ENCODE assay signal across 27 mouse cellular contexts in the genomic region with DNA sequence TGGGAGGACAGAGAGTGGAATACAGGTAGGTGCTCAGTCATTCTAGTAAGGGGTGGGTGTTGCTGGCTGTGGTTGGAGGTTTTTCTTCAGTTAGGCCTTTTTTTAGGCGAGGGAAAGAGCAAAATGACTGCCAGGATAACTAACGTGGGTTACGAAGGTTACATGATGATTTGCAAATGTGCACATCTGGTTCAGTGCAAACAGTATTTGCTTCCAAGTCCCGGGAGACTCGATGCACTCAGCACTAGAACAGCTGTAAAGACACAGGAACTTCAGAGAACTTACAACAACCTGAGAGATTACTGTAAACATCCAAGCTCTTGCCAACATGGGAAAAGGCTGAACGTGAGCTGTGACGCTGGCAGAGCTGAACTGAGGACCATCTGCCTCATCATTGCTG.
A peak's percentile ranks its signal among the peaks of the same experiment; 100 is the strongest.
DNase-seq lines count a peak whose midpoint lies in the region; ATAC-seq and TF ChIP-seq lines count a peak whose summit lies in the region.
"Had no signal": no experiment of that assay in that cellular context is flagged by ENCODE, and none has a peak within 500 bp of the region (broad histone marks: within the 10 kb centered on the region; RNA-seq: fewer than 3 reads in every experiment).

No protein-coding gene starts in this region.

- intact Hi-C loops in left cerebral cortex, adult 2 months (cut with DNase I) = no loop called here
- intact Hi-C loops in left cerebral cortex, postnatal 10 days (cut with DNase I) = loop anchor here (5.0 kb wide), 1 partner anchor 114 kb away; no protein-coding TSS in a partner anchor

- H3K27ac ChIP-seq in left cerebral cortex, adult 2 months = peak overlapping the region; percentile 64
- peak overlapping the region; percentile 6; the same call in 1 of the 2 replicates for H3K27ac ChIP-seq in cortical plate, adult 2 months (ENCODE audit: insufficient read depth, low read length)
- H3K27ac ChIP-seq: embryonic facial prominence, embryonic 12.5 days; forebrain, embryonic 10.5 days; heart, adult 2 months; heart, embryonic 13.5 days; kidney, postnatal 0 days; liver, embryonic 12.5 days had no signal

- no peak for TF ChIP-seq POLR2A in cortical plate, adult 2 months (IDR thresholded peaks at IDR 0.05; ENCODE audit: extremely low read depth, insufficient read depth, low read length)

- DNase-seq in frontal cortex, postnatal 36 days (ENCODE audit: low spot score in 2 of 2) = no peak
- DNase-seq in left cerebral cortex, adult 2 months (ENCODE audit: extremely low spot score in 1 of 2, low spot score in 2 of 2) = no peak
- DNase-seq in left cerebral cortex, postnatal 10 days (ENCODE audit: extremely low spot score in 1 of 2, low spot score in 2 of 2) = no peak
- DNase-seq in cerebellum, postnatal 14 days = no peak
- no peak for DNase-seq in kidney, postnatal 4 days
- DNase-seq: adrenal gland, postnatal 10 days; cerebellum, adult 18-20 months; gastrocnemius, postnatal 36 days; heart, adult 2 months; heart, postnatal 14 days; kidney, adult 8-10 months; left cerebral cortex, postnatal 4 days; liver, postnatal 0 days; lung, postnatal 36 days; thymus, adult 2 months; thymus, postnatal 36 days had no signal

- H3K4me1 ChIP-seq in cortical plate, adult 2 months (ENCODE audit: control insufficient read depth, insufficient read depth, low read length) = peaks cover 9% of the 10 kb centered on the region; the same call in 1 of the 2 replicates
- H3K4me1 ChIP-seq: forebrain, embryonic 10.5 days; heart, embryonic 13.5 days; liver, embryonic 12.5 days had no signal

- TF ChIP-seq CTCF in left cerebral cortex, adult 2 months (IDR thresholded peaks at IDR 0.05) = no peak
- TF ChIP-seq CTCF in cortical plate, adult 2 months (IDR thresholded peaks at IDR 0.05; ENCODE audit: extremely low read depth, insufficient read depth, low read length) = no peak

- no peak overlapping the region for H3K4me3 ChIP-seq in left cerebral cortex, adult 2 months
- no peak overlapping the region for H3K4me3 ChIP-seq in cortical plate, adult 2 months (ENCODE audit: insufficient read depth, low read length)
- H3K4me3 ChIP-seq: embryonic facial prominence, embryonic 12.5 days; forebrain, embryonic 10.5 days; heart, adult 2 months; heart, embryonic 13.5 days; liver, embryonic 12.5 days had no signal

- peak; percentile 11; the same call in 1 of the 2 replicates for ATAC-seq in frontal cortex, adult (ENCODE audit: low TSS enrichment)
- ATAC-seq: CD4-positive, CD25-positive, alpha-beta regulatory T cell, adult 4 months; forebrain, embryonic 16.5 days; intestine, embryonic 16.5 days; liver, embryonic 12.5 days; liver, postnatal 0 days; midbrain, embryonic 16.5 days had no signal
